Mouse (Mus musculus) liver, embryonic 14.5 days (tissue): ENCODE measurements around the gene Pon3. TPM values are rescaled to one million over a fixed set of nuclear protein-coding genes. Genes with fewer than 3 reads are reported as not detected.

Source experiments
- ATAC-seq: fragments of 200-750 bp; cut with Nextera tagmentation; 2 replicates; pipeline ENCODE4 v1.8.0; 2017; ENCODE audit warnings: moderate number of reproducible peaks, mild to moderate bottlenecking, moderate library complexity; ENCODE audit not compliant: insufficient read depth
- DNase-seq, 3 experiments: peaks; one replicate each; pipeline ENCODE4 v3.0.0-alpha.2; 2012 to 2013; ENCODE audit warnings: low read depth in 3 of 3, low spot score in 3 of 3
- H3K27ac ChIP-seq: fragments of 300-500 bp; sonication (generic); 2 replicates; pipeline ENCODE4 v1.5.1; 2014; ENCODE audit warnings: moderate library complexity, mild to moderate bottlenecking, control low read depth, inconsistent platforms
- H3K27me3 ChIP-seq: fragments of 300-500 bp; sonication (generic); 2 replicates; pipeline ENCODE4 v1.6.1; 2014; ENCODE audit warnings: mild to moderate bottlenecking, low read length, moderate library complexity; ENCODE audit not compliant: control insufficient read depth, insufficient read depth
- H3K36me3 ChIP-seq: fragments of 300-500 bp; sonication (generic); replicated peaks from 2 replicates; pipeline ENCODE4 v1.6.1; 2014; ENCODE audit warnings: low read depth; ENCODE audit not compliant: control insufficient read depth, insufficient read depth
- H3K4me1 ChIP-seq, 2 experiments: fragments of 200-500 bp in 1 of 2; fragments of 300-500 bp in 1 of 2; sonication (generic) in 1 of 2; replicated peaks; 2 replicates each; pipeline ENCODE4 v1.6.1; 2012 to 2014; ENCODE audit warnings: antibody characterized with exemption in 1 of 2, inconsistent platforms in 1 of 2, low read length in 1 of 2; ENCODE audit not compliant: control insufficient read depth in 2 of 2, insufficient read depth in 2 of 2
- H3K4me2 ChIP-seq: fragments of 300-500 bp; sonication (generic); 2 replicates; pipeline ENCODE4 v1.6.1; 2014; ENCODE audit warnings: low read depth, mild to moderate bottlenecking, control low read depth, moderate library complexity
- H3K4me3 ChIP-seq, 2 experiments: fragments of 200-500 bp in 1 of 2; fragments of 300-500 bp in 1 of 2; sonication (generic) in 1 of 2; 2 replicates each; pipeline ENCODE4 v1.5.1; 2012 to 2014; ENCODE audit warnings: low read depth in 2 of 2, low read length in 2 of 2, mild to moderate bottlenecking in 2 of 2, control low read depth in 1 of 2, inconsistent platforms in 1 of 2, moderate library complexity in 1 of 2; ENCODE audit not compliant: insufficient read depth in 1 of 2
- H3K9ac ChIP-seq: fragments of 300-500 bp; sonication (generic); replicated peaks from 2 replicates; pipeline ENCODE4 v1.6.1; 2014; ENCODE audit warnings: mild to moderate bottlenecking, control low read depth, moderate library complexity
- H3K9me3 ChIP-seq: fragments of 300-500 bp; sonication (generic); 2 replicates; pipeline ENCODE4 v1.6.1; 2016; ENCODE audit warnings: low read length, mixed read lengths; ENCODE audit not compliant: control insufficient read depth
- CTCF ChIP-seq: IDR thresholded peaks from 2 replicates; pipeline ENCODE4 v1.5.1; 2016; ENCODE audit warnings: antibody characterized with exemption, low read depth, control low read depth
- EP300 ChIP-seq: IDR thresholded peaks from 2 replicates; pipeline ENCODE4 v1.6.1; 2016; ENCODE audit warnings: antibody characterized with exemption, low read depth
- WGBS: fragments of 180-500 bp; shearing (Covaris S2); extraction: QIAGEN DNeasy Blood & Tissue Kit; methylation state at CpG from one replicate; pipeline ENCODE4 v1.1.7; 2014; ENCODE audit not compliant: insufficient replicate concordance; 5-methylcytosine and 5-hydroxymethylcytosine counted together
- polyA plus RNA-seq, 2 experiments: library from polyadenylated mRNA; depleted of rRNA in 1 of 2; stranded (reverse) in 1 of 2; unstranded in 1 of 2; fragments of >200 nt; fragmentation: Nextera tagmentation in 1 of 2; extraction: Ambion mirVana in 1 of 2; gene quantifications; 2 replicates each; pipeline versions ENCODE4 v1.2.1 to v1.2.3; 2012 to 2014

Pon3 gene
- polyA plus RNA-seq, 2 experiments: 8.5 to 17.5 TPM

DNA sequence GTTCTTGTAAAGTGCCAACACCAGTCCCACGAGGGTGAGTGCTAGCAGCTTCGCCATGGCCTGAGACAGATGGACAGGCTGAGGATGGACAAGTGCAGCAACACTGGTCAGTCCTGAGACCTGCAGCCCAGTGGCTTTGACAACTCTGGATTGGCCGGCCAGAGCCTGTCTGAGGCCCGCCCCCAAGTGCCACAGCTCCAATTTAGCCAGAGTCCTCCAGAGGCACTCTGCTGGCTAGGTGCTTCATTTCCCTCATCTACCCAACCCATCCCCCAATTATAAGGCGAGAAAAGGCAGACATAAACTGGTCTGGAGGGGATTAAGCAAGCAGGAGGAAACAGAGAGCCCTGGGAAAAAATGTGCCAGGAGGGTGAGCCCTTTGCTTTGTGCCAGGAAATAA is 62.4 kb downstream of the Pon3 start, which contains the start of gene Pon1:
Gene Pon1, minus strand, starts transcription at position 254 of the 400 bp plus-strand sequence.
- no peak within 1 kb of the TSS for H3K27ac ChIP-seq
- H3K27me3 ChIP-seq: no peaks in the 10 kb centered on the region
- H3K4me2 ChIP-seq: no peak within 1 kb of the TSS
- H3K9me3 ChIP-seq: no peaks in the 10 kb centered on the region
- TF ChIP-seq CTCF (no peak), EP300 (no peak)
- DNase-seq (no peak), ATAC-seq (no peak)
- H3K9ac ChIP-seq: no peak within 1 kb of the TSS
- no peaks in the 10 kb centered on the region for H3K36me3 ChIP-seq
- 49% methylated on average over 5 of the region's 5 CpGs for WGBS
- peaks cover 0 to 6% of the 10 kb centered on the region in 2 experiments; a peak in 2 of 4 replicates for H3K4me1 ChIP-seq
- H3K4me3 ChIP-seq: no peak within 1 kb of the TSS

DNA sequence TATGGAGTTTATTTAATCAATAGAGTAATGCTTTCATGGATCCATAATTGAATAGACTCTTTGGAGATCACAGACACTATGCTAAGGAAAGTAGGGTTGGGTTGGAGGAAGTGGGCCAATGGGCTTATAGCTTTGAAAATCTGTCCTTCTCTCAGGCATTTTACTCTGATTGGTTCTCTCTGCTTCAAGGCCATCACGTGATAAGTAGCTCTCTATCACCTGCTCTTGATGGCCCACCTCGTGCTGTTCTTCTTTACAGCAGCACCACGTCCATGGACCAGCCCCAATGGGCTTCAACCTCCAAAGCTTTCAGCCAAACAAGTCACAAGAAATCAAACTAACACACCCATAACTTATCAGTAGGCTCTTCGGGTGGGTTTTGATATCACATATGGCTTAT is 65.3 kb downstream of the Pon3 start:
- TF ChIP-seq CTCF: no peak
- no peak for TF ChIP-seq EP300
- Histone ChIP-seq H3K4me3 (no peak overlapping the region), H3K36me3 (no peaks in the 10 kb centered on the region), H3K27ac (no peak overlapping the region), H3K4me2 (no peak overlapping the region), H3K9me3 (no peaks in the 10 kb centered on the region), H3K9ac (no peak overlapping the region), H3K27me3 (no peaks in the 10 kb centered on the region), H3K4me1 (peaks cover 12 to 19% of the 10 kb centered on the region in 2 experiments)
- ATAC-seq (no peak), DNase-seq (no peak)
- 47% methylated on average over 4 of the region's 4 CpGs for WGBS

DNA sequence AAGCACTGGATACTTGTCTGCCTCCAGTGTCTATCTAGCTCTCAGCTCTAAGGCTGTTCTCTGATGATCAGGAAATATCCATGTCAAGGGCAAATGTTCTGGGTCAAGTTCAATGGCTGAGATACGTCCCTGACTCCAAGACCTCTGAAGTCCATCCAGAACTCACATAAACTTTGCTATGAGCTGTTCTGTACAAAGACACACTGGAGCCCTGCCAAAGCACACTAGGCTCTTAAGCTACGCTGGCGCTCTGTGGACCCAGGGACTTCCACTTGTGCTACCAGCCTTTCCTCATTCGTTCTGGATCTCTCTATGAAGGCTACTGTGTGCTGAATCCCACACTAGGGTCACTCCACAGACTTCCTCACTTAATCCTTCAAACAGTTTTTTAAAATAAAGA is 66.6 kb downstream of the Pon3 start:
- peaks cover 16 to 28% of the 10 kb centered on the region in 2 experiments for H3K4me1 ChIP-seq
- H3K36me3 ChIP-seq: no peaks in the 10 kb centered on the region
- no peak overlapping the region for H3K4me2 ChIP-seq
- DNase-seq (peak in 1 of 3 experiments; percentile 17), ATAC-seq (no peak)
- H3K9me3 ChIP-seq: no peaks in the 10 kb centered on the region
- no peak overlapping the region for H3K27ac ChIP-seq
- WGBS: 66% methylated on average over 4 of the region's 4 CpGs
- no peak for TF ChIP-seq CTCF
- TF ChIP-seq EP300: no peak
- H3K27me3 ChIP-seq: no peaks in the 10 kb centered on the region
- H3K9ac ChIP-seq: no peak overlapping the region
- no peak overlapping the region for H3K4me3 ChIP-seq

DNA sequence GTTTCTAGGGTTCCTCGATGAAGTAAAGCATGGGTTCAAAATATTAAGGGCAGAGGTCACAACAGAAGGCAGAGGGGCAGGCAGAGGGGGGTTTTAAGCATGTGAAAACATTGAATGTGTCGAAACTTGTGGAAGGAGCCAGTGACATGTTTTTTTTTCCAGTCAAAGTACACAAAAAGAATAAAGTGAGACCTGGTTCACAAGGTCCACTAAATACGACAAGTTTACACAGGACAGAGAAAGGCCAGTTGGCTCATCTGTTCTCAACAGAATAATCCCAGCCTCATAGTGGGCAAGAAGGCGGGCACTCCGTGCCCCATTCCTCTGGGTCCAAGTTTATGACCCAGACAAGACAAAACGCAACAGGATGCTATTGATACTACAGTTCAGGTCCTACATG is 67.1 kb downstream of the Pon3 start:
- Histone ChIP-seq H3K4me1 (peaks cover 16 to 28% of the 10 kb centered on the region in 2 experiments), H3K4me2 (no peak overlapping the region), H3K36me3 (no peaks in the 10 kb centered on the region), H3K9me3 (no peaks in the 10 kb centered on the region), H3K27me3 (no peaks in the 10 kb centered on the region), H3K9ac (no peak overlapping the region), H3K27ac (no peak overlapping the region), H3K4me3 (no peak overlapping the region)
- no peak for TF ChIP-seq CTCF
- no peak for TF ChIP-seq EP300
- DNase-seq (no peak), ATAC-seq (no peak; the same call in 1 of the 2 replicates)
- WGBS: 63% methylated on average over 6 of the region's 6 CpGs

DNA sequence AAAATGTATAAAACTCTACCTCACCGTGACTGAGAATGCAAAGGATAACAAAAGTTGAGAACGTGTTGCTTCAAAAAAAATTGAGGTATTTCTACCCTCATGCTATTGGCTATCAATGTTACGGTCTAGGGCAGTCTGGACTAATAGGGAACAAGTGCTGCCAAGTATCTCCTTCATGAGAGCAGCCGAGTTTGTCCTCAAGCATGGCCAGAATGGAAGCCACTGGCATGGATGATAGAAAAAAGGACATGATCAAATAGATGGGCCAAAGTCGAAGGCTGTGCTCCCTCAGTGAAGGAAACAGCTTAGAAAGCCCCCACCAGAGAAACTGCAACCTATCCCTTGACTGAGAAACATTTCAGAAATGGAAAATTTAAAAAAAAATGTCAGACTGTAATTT is 68.0 kb downstream of the Pon3 start:
- no peak for TF ChIP-seq CTCF
- TF ChIP-seq EP300: no peak
- Histone ChIP-seq H3K36me3 (no peaks in the 10 kb centered on the region), H3K9me3 (no peaks in the 10 kb centered on the region), H3K27ac (no peak overlapping the region), H3K9ac (no peak overlapping the region), H3K4me1 (peaks cover 16 to 28% of the 10 kb centered on the region in 2 experiments), H3K4me2 (no peak overlapping the region), H3K4me3 (no peak overlapping the region), H3K27me3 (no peaks in the 10 kb centered on the region)
- DNase-seq (no peak), ATAC-seq (no peak)
- 71% methylated on average over 5 of the region's 5 CpGs for WGBS
